Mouse (Mus musculus): Measurements from ENCODE around the gene Olfr1155.

Gene Olfr1155

DNA sequence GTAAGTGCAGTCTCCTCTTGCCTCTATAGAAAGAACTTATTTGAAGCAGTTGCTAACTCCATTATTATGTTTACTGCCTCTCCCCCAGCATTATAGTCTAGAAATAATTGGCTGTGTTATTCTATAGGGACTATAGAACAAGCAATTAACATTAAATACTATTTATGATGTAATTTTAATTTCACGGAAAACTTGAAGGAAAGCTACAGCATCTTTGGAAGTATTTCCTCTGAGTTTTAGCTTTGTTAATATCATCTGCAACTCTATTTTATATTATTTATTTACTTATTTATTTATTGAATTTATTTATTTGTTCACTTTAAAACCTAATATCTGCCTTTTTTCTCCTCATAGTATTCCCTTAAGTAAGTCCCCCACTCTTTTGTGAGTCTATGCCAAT lies at the start of gene Olfr1155:
TSS of gene Olfr1155 (minus strand) at position 101 of the 400 bp plus-strand sequence.
- DNase-seq: no peak

DNA sequence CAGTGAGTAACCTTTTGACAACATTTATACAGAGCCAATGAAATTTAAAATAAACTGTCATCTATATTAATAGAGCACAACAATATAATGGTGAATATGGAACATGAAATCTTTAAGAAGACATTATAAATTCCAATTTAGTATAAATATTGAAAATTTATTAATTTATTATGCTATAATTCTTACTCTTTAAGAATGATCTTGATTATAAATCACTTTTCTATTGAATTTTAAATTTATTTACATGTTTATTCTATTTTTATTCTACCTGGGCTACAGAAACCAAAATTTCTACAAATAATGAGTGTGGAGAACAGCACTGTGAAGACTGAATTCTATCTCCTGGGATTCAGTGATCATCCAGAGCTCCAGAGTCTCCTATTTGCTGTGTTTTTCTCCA lies 44.9 kb upstream of the Olfr1155 start, which contains the start of gene Olfr1158:
TSS of gene Olfr1158 (plus strand) at position 301 of the 400 bp plus-strand sequence.
- DNase-seq: no peak

DNA sequence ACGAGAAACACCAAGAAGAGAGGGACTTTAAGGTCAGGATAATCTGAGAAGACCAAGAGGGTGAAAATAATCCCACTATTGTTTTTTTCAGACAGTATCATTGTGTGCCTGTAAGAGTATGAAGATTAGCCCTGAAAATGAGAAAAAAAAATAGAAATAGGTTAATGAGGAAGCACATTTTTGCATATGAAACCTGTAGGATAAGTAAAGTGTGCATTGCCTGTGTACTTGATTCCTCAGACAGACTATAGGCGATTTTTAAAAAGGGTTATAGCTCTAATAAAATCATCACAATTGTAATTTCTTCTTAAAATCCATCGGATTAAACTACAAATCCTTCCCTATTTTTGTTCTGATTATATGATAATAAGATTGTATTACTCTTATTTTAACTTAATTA lies 29.6 kb upstream of the Olfr1155 start, which contains the start of gene Olfr74:
TSS of gene Olfr74 (minus strand) at position 101 of the 400 bp plus-strand sequence.
- DNase-seq: no peak

DNA sequence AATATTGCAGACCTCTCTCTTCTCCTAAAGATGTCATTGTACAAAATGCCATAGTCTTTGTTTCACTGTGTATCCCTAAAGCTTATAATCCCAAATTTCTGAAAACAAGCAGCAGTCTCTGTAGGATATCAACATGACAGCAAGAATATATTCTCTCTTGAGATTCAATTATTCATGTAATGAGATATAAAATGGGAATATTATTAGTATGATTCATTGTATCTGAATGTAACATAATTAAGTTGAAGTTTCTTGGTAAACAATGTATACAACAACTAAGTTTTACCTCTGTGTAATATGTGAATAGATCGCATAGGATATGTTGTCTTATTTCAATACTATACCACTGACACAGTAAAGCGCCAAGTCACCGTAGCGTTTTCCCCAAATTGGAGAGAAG lies 23.3 kb upstream of the Olfr1155 start, which contains the start of gene Olfr1157:
TSS of gene Olfr1157 (minus strand) at position 101 of the 400 bp plus-strand sequence.
- no peak for DNase-seq

DNA sequence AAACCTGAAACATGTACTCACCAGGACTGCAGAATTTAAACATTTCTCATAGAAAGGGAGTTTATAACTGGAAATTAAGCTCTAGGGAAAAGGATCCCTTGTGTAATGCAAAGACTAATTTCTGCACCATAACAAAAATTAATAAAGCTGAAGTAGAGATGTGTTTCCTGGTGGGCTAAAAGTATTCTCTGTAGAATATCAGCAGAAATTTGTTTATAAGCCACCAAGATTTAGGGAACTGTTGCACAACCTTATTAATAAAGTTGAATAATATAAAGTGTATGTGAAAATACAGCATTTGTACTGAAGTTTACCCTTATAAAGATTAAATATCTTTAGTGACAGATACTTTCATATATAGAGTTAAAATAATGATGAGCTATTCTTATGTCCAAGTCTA lies 8.1 kb upstream of the Olfr1155 start, which contains the start of gene Olfr1156:
TSS of gene Olfr1156 (minus strand) at position 101 of the 400 bp plus-strand sequence.
- no peak for DNase-seq

DNA sequence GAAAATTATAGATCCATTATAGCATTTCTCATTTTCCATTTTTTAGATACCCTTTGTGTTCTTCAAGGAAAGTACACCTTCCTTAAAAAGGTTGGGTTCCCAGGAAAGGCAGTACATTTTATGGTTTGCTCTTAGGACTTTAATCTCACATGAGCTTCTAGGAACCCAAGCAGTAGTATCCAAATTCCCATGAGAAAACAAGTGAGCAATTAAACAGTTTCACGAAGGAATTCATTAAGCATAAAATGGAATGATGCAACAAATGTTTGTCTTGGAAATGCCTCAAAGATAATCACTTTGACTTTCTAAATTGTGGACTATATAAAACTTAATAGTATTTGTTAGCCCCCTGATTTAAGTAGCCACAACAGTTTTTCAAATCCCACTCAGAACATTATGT lies 39.9 kb downstream of the Olfr1155 start, which contains the start of gene Olfr1154:
TSS of gene Olfr1154 (minus strand) at position 101 of the 400 bp plus-strand sequence.
- DNase-seq: no peak

DNA sequence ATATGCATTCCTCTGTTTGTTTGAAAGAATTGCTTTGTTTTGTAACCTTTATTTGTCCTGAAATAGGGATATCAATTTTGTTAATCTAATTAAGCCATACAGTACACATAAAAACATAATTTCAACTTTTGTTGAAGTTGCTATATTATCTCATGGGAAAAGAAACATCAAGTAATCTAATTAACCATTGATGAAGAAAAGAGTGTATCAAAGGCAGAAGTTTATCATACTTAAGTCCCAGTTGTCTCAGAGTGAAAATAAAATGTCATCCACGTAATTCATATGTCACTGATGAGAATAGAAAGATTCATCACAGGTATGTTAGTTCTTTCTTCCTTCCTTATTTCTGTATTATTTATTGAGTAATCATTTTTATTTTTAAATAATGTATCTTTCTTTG lies 50.3 kb downstream of the Olfr1155 start, which contains the start of gene Olfr1153:
TSS of gene Olfr1153 (plus strand) at position 301 of the 400 bp plus-strand sequence.
- no peak for DNase-seq

Data from kidney, postnatal 14 days (tissue).